Mouse (Mus musculus) MEL (cell line): ENCODE results near the gene Ctnnbl1.

ENCODE experiments used
- CTCF ChIP-seq, 3 experiments: IDR thresholded peaks in 2 of 3; conservative IDR thresholded peaks in 1 of 3; 2 replicates each; pipeline ENCODE4 v1.5.1; 2011 to 2012; ENCODE audit warnings: low read length in 3 of 3, low read depth in 2 of 3, mild to moderate bottlenecking in 2 of 3, improper control_type of control experiment in 1 of 3, inconsistent platforms in 1 of 3, mixed read lengths in 1 of 3, moderate library complexity in 1 of 3; ENCODE audit not compliant: control insufficient read depth in 1 of 3, insufficient read depth in 1 of 3, poor library complexity in 1 of 3, severe bottlenecking in 1 of 3
- E2F4 ChIP-seq: IDR thresholded peaks from 2 replicates; pipeline ENCODE4 v1.6.1; 2011; ENCODE audit warnings: low read depth, low read length, improper control_type of control experiment, borderline replicate concordance
- EP300 ChIP-seq, 2 experiments: IDR thresholded peaks; 2 replicates each; pipeline ENCODE4 v1.6.1; 2011; ENCODE audit warnings: improper control_type of control experiment in 2 of 2, low read length in 2 of 2, low read depth in 1 of 2, mild to moderate bottlenecking in 1 of 2
- HCFC1 ChIP-seq: IDR thresholded peaks from 2 replicates; pipeline ENCODE4 v1.6.1; 2012; ENCODE audit warnings: low read depth, mild to moderate bottlenecking, inconsistent platforms, low read length, improper control_type of control experiment, moderate library complexity
- KAT2A ChIP-seq: conservative IDR thresholded peaks from 2 replicates; pipeline ENCODE4 v1.6.1; 2012; ENCODE audit warnings: low read depth, low read length, improper control_type of control experiment, inconsistent platforms
- MAFK ChIP-seq: IDR thresholded peaks from 2 replicates; pipeline ENCODE4 v1.6.1; 2011; ENCODE audit warnings: low read depth, mild to moderate bottlenecking, low read length, improper control_type of control experiment, borderline replicate concordance
- MAX ChIP-seq: IDR thresholded peaks from 2 replicates; pipeline ENCODE4 v1.6.1; 2011; ENCODE audit warnings: low read length, improper control_type of control experiment
- MYC ChIP-seq: IDR thresholded peaks from 2 replicates; pipeline ENCODE4 v1.6.1; 2011; ENCODE audit warnings: low read depth, mild to moderate bottlenecking, low read length, improper control_type of control experiment, moderate library complexity
- NRF1 ChIP-seq: IDR thresholded peaks from 2 replicates; pipeline ENCODE4 v1.6.1; 2014; ENCODE audit warnings: low read depth, mild to moderate bottlenecking, inconsistent platforms, low read length, improper control_type of control experiment, moderate library complexity; ENCODE audit not compliant: poor library complexity, insufficient read depth, severe bottlenecking
- POLR2A ChIP-seq, 2 experiments: IDR thresholded peaks; 2 replicates each; pipeline ENCODE4 v1.6.1; 2011 to 2012; ENCODE audit warnings: low read length in 2 of 2, mild to moderate bottlenecking in 2 of 2, control low read depth in 1 of 2, improper control_type of control experiment in 1 of 2, low read depth in 1 of 2, moderate library complexity in 1 of 2; ENCODE audit not compliant: control insufficient read depth in 1 of 2, insufficient read depth in 1 of 2, poor library complexity in 1 of 2
- POLR2AphosphoS2 ChIP-seq: IDR thresholded peaks from 2 replicates; pipeline ENCODE4 v1.6.1; 2011; ENCODE audit warnings: low read length, improper control_type of control experiment
- RAD21 ChIP-seq: IDR thresholded peaks from 2 replicates; pipeline ENCODE4 v1.6.1; 2011; ENCODE audit warnings: mild to moderate bottlenecking, low read depth, low read length, improper control_type of control experiment
- TCF12 ChIP-seq: IDR thresholded peaks from 2 replicates; pipeline ENCODE4 v1.6.1; 2014; ENCODE audit warnings: low read depth, mild to moderate bottlenecking, inconsistent platforms, low read length, improper control_type of control experiment, moderate library complexity
- UBTF ChIP-seq: IDR thresholded peaks from 2 replicates; pipeline ENCODE4 v1.6.1; 2012; ENCODE audit warnings: low read depth, mild to moderate bottlenecking, inconsistent platforms, low read length, improper control_type of control experiment, moderate library complexity, borderline replicate concordance; ENCODE audit not compliant: insufficient read depth

GRCm38 (mm10) chr2:157855814-157856213, 118.6 kb downstream of the Ctnnbl1 start:
- TF ChIP-seq UBTF (no peak), POLR2A (IDR thresholded peaks at IDR 0.05; ENCODE audit: control insufficient read depth in 1 of 2, insufficient read depth in 1 of 2, low read depth in 1 of 2, low read length in 2 of 2, poor library complexity in 1 of 2) (no peak), MYC (no peak), EP300 (IDR thresholded peaks at IDR 0.05; ENCODE audit: low read depth in 1 of 2, low read length in 2 of 2) (no peak), CTCF (IDR thresholded peaks at IDR 0.05 in 2 of 3, conservative IDR thresholded peaks at IDR 0.05 in 1 of 3; ENCODE audit: control insufficient read depth in 1 of 3, insufficient read depth in 1 of 3, low read depth in 2 of 3, low read length in 3 of 3, poor library complexity in 1 of 3, severe bottlenecking in 1 of 3) (no peak), RAD21 (no peak), E2F4 (no peak), KAT2A (no peak), MAX (no peak), HCFC1 (no peak), MAFK (no peak), TCF12 (no peak), NRF1 (no peak), POLR2AphosphoS2 (no peak)
